Mouse (Mus musculus) heart, embryonic 12.5 days (tissue): ENCODE data around the gene Lmod3. TPM values are rescaled to one million over a fixed set of nuclear protein-coding genes. Genes with fewer than 3 reads are reported as not detected.
A peak's percentile ranks its signal among the peaks of the same experiment; 100 is the strongest.

Experiments
- ATAC-seq: fragments of 200-750 bp; cut with Nextera tagmentation; 2 replicates; pipeline ENCODE4 v1.8.0; 2017; ENCODE audit warnings: moderate TSS enrichment, moderate library complexity; ENCODE audit not compliant: insufficient number of reproducible peaks, low FRiP score
- H3K27ac ChIP-seq: fragments of 300-500 bp; sonication (generic); 2 replicates; pipeline ENCODE4 v1.5.1; 2016; ENCODE audit warnings: mild to moderate bottlenecking, moderate library complexity; ENCODE audit not compliant: poor library complexity, severe bottlenecking
- H3K27me3 ChIP-seq: fragments of 300-500 bp; sonication (generic); replicated peaks from 2 replicates; pipeline ENCODE4 v1.6.1; 2016; ENCODE audit warnings: mild to moderate bottlenecking, moderate library complexity
- H3K36me3 ChIP-seq: fragments of 300-500 bp; sonication (generic); 2 replicates; pipeline ENCODE4 v1.6.1; 2016; ENCODE audit warnings: mild to moderate bottlenecking, moderate library complexity
- H3K4me1 ChIP-seq: fragments of 300-500 bp; sonication (generic); replicated peaks from 2 replicates; pipeline ENCODE4 v1.6.1; 2016; ENCODE audit warnings: mild to moderate bottlenecking
- H3K4me2 ChIP-seq: fragments of 300-500 bp; sonication (generic); 2 replicates; pipeline ENCODE4 v1.6.1; 2016; ENCODE audit warnings: mild to moderate bottlenecking, moderate library complexity
- H3K4me3 ChIP-seq: fragments of 300-500 bp; sonication (generic); 2 replicates; pipeline ENCODE4 v1.5.1; 2016; ENCODE audit warnings: mild to moderate bottlenecking
- H3K9ac ChIP-seq: fragments of 300-500 bp; sonication (generic); 2 replicates; pipeline ENCODE4 v1.6.1; 2016; ENCODE audit warnings: mild to moderate bottlenecking, moderate library complexity
- H3K9me3 ChIP-seq: fragments of 300-500 bp; sonication (generic); replicated peaks from 2 replicates; pipeline ENCODE4 v1.6.1; 2016; ENCODE audit warnings: mild to moderate bottlenecking, moderate library complexity
- WGBS: fragments of 180-500 bp; shearing (Covaris S2); methylation state at CpG from one replicate; pipeline ENCODE4 v1.1.7; 2016; 5-methylcytosine and 5-hydroxymethylcytosine counted together
- polyA plus RNA-seq: library from polyadenylated mRNA; unstranded; fragments of >200 nt; fragmentation: Nextera tagmentation; extraction: Ambion mirVana; gene quantifications from 2 replicates; pipeline ENCODE4 v1.2.1, GENCODE M21; 2016

Gene Lmod3
- 18.0 and 18.7 TPM in 2 replicates for polyA plus RNA-seq

DNA sequence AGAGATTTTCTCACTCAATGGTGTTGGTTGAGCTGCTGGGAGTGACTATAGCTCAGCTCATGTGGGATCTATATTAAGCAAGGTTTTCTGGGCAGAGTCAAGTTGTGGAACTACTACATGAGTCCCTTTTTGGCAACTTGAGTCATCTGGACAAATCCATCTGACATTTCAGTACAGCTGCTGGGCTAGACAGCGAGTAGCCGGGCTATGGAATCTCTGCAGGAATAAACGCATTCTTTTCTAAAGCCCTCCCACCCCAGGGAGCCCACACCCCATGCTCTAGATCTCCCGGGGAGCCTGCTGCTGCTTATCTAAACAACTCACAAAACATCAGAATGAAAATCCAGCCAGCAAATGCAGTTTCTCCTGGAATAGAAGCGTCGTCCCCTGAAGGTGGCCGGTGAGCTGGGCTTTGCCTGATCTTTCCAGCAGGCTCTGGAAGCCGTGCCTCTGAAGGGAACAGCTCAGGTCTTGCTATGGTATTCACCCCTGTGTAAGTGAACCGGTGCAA lies at the start of gene Lmod3:
TSS of gene Lmod3 (minus strand) at position 49 of the 511 bp plus-strand sequence.
- peak; percentile 68 for ATAC-seq
- Histone ChIP-seq H3K4me2 (peak within 1 kb of the TSS; percentile 63), H3K27ac (peak within 1 kb of the TSS; percentile 91), H3K9me3 (no peaks in the 10 kb centered on the region), H3K27me3 (no peaks in the 10 kb centered on the region), H3K4me1 (peaks cover 16% of the 10 kb centered on the region; the same call in 1 of the 2 replicates), H3K4me3 (peak within 1 kb of the TSS; percentile 45), H3K36me3 (0 out of 2 replicates have a peak, but pooled peaks cover 3% of the 10 kb centered on the region), H3K9ac (peak within 1 kb of the TSS; percentile 67)
- WGBS, result 5% methylated on average over 9 of the region's 9 CpGs

DNA sequence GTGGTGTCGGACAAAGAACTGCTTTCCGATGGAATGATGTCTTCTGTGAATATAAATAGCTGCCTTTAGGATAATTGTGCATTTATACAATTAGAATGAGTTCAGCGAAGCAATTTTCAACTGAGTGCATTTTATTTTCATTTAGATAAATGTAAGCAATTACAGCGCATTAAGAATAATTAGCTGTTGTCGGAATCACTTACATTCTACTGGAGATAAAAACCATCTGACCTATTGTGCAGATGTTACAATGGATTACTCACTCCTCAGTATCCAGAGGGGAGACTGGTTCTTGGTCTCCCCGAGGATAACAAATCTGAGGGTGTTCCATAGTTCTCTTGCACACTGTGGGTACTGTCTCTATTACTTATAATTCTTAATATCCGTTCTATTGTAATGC lies 49.7 kb upstream of the Lmod3 start:
- Histone ChIP-seq H3K9me3 (no peaks in the 10 kb centered on the region), H3K27ac (no peak overlapping the region), H3K36me3 (peaks cover 71% of the 10 kb centered on the region), H3K27me3 (no peaks in the 10 kb centered on the region), H3K4me1 (0 out of 2 replicates have a peak, but pooled peaks cover 18% of the 10 kb centered on the region), H3K4me2 (no peak overlapping the region), H3K9ac (no peak overlapping the region), H3K4me3 (no peak overlapping the region)
- WGBS, result 81% methylated on average over 7 of the region's 7 CpGs
- ATAC-seq, result no peak

DNA sequence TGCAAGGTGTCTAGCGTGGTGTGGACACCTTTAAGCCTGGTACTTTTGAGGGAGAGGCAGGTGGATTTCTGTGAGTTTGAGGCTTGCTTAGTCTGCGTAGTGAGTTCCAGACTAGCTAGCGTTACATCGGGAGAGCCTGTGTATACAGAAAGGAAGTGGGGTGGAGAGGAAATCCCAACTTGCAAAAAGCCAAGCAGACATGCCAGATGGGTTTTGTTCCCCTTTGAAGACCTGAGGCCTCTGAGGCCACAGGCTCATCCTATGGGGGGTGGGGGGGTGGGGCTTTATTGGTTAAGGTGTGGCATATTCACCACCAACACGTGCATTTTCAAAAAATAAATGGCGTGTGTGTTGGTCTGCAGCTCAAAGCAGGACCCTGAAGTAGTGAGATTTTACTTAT lies 48.1 kb upstream of the Lmod3 start:
- Histone ChIP-seq H3K27me3 (no peaks in the 10 kb centered on the region), H3K4me2 (no peak overlapping the region), H3K27ac (no peak overlapping the region), H3K4me3 (no peak overlapping the region), H3K4me1 (0 out of 2 replicates have a peak, but pooled peaks cover 10% of the 10 kb centered on the region), H3K9me3 (no peaks in the 10 kb centered on the region), H3K9ac (no peak overlapping the region), H3K36me3 (peaks cover 76% of the 10 kb centered on the region)
- 88% methylated on average over 6 of the region's 6 CpGs for WGBS
- ATAC-seq, result no peak

DNA sequence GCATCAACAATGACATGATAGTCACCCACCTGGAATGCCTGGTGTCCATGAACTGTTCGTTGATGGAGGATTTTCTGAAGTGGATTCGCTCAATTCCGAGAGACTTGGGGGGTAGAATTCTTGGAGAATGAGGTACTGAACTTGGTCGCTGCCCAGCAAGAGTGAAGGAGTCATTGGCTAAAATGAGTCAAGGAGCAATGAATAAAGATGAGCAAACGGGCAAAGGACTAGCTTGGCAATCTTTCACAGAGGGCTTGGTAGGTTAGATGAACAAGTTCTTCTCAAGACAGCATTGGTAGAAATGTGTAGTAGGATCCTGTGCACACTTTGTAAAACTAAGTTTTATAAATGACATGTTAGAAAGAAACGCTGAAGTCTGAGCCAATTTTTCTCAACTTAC lies 47.6 kb upstream of the Lmod3 start:
- H3K4me2 ChIP-seq, result no peak overlapping the region
- H3K4me3 ChIP-seq, result no peak overlapping the region
- no peak for ATAC-seq
- WGBS, result 89% methylated on average over 6 of the region's 6 CpGs
- no peak overlapping the region for H3K9ac ChIP-seq
- H3K4me1 ChIP-seq, result peaks cover 10% of the 10 kb centered on the region; the same call in 1 of the 2 replicates
- peaks cover 80% of the 10 kb centered on the region for H3K36me3 ChIP-seq
- H3K27me3 ChIP-seq, result no peaks in the 10 kb centered on the region
- no peaks in the 10 kb centered on the region for H3K9me3 ChIP-seq
- no peak overlapping the region for H3K27ac ChIP-seq

DNA sequence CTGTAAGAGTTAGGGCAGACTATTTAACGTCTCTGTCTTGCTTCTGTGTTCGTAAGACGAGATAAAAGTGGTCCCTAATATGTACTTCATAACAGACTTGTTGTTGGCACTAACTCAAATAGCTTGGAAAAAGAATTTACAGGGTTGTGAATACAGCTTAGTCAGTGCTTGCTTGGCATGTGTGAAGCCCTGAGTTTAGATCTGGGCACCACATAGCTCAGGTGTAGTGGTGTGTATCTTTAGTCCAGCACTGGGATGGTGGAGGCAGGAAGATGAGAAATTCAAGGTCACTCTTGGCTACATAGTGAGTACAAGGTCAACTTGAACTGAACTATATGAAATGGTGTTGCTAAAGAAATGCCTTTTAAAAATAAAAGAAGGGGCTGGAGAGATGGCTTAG lies 44.6 kb upstream of the Lmod3 start:
- no peak for ATAC-seq
- no peak overlapping the region for H3K4me3 ChIP-seq
- H3K27me3 ChIP-seq, result no peaks in the 10 kb centered on the region
- 71% methylated on average over 3 of the region's 3 CpGs for WGBS
- H3K27ac ChIP-seq, result no peak overlapping the region
- H3K9me3 ChIP-seq, result no peaks in the 10 kb centered on the region
- H3K4me2 ChIP-seq, result no peak overlapping the region
- H3K9ac ChIP-seq, result no peak overlapping the region
- peaks cover 69% of the 10 kb centered on the region for H3K36me3 ChIP-seq
- H3K4me1 ChIP-seq, result peaks cover 17% of the 10 kb centered on the region

DNA sequence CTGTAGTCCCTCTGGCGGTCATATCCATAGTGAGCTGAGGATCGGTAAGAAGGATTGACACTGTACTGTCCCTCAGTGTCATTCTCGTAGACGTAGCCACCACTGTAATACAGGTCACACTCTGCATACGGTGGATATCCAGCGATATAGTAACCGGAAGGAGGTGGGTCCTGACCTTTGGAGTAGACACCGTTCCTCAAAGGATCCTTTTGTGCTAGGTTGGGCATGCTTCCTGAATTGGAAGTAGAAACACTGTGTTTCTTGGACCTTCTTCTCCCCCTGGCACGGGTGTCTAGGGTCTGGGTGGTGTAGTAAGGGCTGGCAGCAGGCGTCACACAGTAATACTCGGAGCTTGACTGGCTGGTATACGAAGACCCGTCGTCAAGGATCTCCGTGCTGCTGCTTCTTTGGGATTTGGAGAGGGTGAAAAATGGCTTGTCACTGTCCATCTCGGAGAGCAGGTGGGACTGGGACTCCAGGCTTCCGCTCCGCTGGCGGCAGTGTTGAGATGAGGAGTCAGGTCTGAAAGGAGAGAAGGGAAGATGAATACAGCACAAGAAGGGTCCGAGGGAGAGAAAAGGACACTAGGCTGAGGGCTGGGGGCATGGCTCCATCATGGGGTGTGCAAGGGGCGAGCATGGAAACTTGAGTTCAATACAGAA lies 43.4 kb upstream of the Lmod3 start:
- peaks cover 63% of the 10 kb centered on the region for H3K36me3 ChIP-seq
- H3K9ac ChIP-seq, result no peak overlapping the region
- ATAC-seq, result no peak
- H3K4me1 ChIP-seq, result peaks cover 24% of the 10 kb centered on the region
- no peaks in the 10 kb centered on the region for H3K27me3 ChIP-seq
- H3K9me3 ChIP-seq, result no peaks in the 10 kb centered on the region
- no peak overlapping the region for H3K4me3 ChIP-seq
- no peak overlapping the region for H3K4me2 ChIP-seq
- H3K27ac ChIP-seq, result no peak overlapping the region
- WGBS, result 87% methylated on average over 21 of the region's 21 CpGs

DNA sequence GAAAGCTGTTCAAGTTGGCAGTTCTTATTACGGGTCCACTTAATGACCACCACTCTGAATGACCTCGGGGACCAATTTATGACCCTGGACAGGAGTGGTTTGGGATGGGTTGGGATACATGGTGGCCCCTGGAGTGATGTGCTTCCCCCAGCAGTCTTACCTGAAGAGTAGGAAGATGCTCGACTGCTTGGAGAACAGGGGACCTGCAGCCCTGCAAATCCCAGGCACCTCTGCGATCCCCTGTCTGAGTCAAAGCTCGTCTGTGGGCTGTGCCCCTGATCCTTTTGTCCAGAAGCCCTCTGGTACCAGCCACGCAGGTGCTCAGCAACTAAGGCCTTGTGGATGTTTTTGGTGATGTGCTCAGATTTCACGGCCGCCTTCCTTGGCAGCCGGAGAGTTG lies 42.9 kb upstream of the Lmod3 start:
- 86% methylated on average over 9 of the region's 9 CpGs for WGBS
- no peaks in the 10 kb centered on the region for H3K27me3 ChIP-seq
- no peaks in the 10 kb centered on the region for H3K9me3 ChIP-seq
- H3K9ac ChIP-seq, result no peak overlapping the region
- H3K4me3 ChIP-seq, result no peak overlapping the region
- peaks cover 57% of the 10 kb centered on the region for H3K36me3 ChIP-seq
- no peak overlapping the region for H3K4me2 ChIP-seq
- no peak overlapping the region for H3K27ac ChIP-seq
- peaks cover 28% of the 10 kb centered on the region for H3K4me1 ChIP-seq
- ATAC-seq, result no peak

DNA sequence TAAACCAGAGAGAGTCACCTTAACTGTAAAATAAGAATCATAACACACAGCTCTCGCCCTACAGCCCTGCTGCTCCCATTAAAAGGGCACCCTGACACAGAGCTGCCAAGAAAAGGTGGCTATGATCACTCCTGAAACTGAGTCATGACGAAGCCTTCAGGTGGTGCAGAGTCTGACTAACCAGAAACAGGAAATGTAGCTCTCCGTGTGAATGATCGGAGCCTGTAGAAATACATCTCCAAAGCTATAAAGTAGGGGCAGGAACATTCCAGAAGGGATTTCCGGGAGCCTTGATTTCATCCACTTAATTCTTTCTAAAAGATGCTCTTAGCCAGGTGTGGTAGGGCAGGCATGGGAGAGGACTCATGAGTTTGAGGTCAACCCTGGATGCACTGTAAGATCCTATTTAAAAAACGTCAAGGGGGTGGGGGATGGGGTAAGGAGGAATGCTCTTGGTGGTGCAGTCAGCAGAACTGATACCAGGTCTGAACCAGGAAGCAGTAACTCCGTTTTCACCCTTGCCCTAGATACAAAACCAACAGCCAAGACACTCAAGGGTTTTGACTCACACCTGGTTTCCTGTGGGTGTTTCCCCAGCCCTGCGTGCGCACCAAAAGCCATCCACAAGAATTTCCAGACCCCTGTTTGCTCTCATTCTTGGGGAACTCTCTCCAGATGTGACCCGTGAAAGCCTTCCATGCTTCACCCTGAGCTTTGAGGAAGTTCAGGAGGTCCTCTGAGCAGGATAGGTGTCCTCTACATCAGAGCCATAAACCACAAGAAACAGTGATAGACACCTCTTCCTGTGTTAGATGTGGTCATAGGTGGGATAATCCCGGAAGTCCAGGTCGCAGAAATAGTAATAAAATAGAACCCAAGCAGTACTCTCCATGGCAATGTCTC lies 41.4 kb upstream of the Lmod3 start:
- ATAC-seq, result no peak
- Histone ChIP-seq H3K9ac (no peak overlapping the region), H3K4me2 (no peak overlapping the region), H3K4me3 (no peak overlapping the region), H3K27me3 (no peaks in the 10 kb centered on the region), H3K36me3 (peaks cover 46% of the 10 kb centered on the region), H3K4me1 (peaks cover 31% of the 10 kb centered on the region), H3K9me3 (no peaks in the 10 kb centered on the region), H3K27ac (no peak overlapping the region)
- 70% methylated on average over 12 of the region's 12 CpGs for WGBS

DNA sequence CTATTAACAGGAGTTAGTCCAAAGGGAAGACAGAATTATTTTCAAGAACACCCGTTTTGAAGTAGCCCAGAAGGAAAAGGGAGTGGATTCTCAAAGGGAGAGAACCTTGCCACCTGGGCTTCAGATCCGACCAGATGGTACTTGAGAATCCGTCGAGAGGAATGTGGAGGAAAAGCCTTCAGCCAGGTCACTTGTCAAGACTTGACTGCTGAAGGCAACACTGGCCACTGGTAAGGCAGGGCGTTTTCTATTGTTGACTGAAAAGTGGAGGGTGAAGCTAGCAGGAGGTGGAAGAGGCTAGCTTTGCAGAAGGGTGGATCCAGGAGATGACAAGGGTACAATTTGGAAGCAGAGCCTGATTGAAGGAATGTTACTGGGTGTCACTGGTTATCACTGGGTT lies 40.3 kb upstream of the Lmod3 start:
- no peak overlapping the region for H3K4me2 ChIP-seq
- peaks cover 31% of the 10 kb centered on the region for H3K4me1 ChIP-seq
- H3K36me3 ChIP-seq, result peaks cover 46% of the 10 kb centered on the region
- H3K4me3 ChIP-seq, result no peak overlapping the region
- H3K27me3 ChIP-seq, result no peaks in the 10 kb centered on the region
- ATAC-seq, result no peak
- no peak overlapping the region for H3K27ac ChIP-seq
- WGBS, result 63% methylated on average over 5 of the region's 5 CpGs
- H3K9ac ChIP-seq, result no peak overlapping the region
- no peaks in the 10 kb centered on the region for H3K9me3 ChIP-seq

DNA sequence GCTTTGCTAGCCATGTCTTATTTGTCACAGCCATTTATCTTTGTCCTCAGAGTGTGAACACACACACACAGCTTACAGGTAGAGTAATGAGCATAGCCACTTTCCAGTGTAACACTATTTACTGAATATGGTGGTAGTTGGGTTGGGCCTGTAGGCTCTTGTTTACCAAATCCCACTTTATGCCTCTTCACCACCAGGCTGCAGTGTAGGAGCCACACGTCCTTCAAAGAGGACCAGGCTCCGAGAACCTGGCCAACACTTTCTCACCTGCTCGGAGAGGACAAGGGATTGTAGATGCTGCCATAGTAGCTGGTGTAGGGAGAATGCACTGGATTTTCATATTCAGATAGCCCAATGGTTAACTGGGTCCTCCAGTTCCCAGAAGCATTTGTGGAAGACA lies 39.5 kb upstream of the Lmod3 start:
- ATAC-seq, result no peak
- Histone ChIP-seq H3K27ac (no peak overlapping the region), H3K36me3 (peaks cover 46% of the 10 kb centered on the region), H3K4me3 (no peak overlapping the region), H3K9me3 (no peaks in the 10 kb centered on the region), H3K9ac (no peak overlapping the region), H3K4me1 (peaks cover 31% of the 10 kb centered on the region), H3K4me2 (no peak overlapping the region), H3K27me3 (no peaks in the 10 kb centered on the region)
- 70% methylated on average over 3 of the region's 3 CpGs for WGBS
